Mouse (Mus musculus) embryonic facial prominence, embryonic 15.5 days (tissue): Measurements from ENCODE around the gene Hirip3. TPM values are rescaled to one million over a fixed set of nuclear protein-coding genes. Genes with fewer than 3 reads are reported as not detected.

Source experiments
- polyA plus RNA-seq: library from polyadenylated mRNA; unstranded; fragments of >200 nt; fragmentation: Nextera tagmentation; extraction: Ambion mirVana; gene quantifications from 2 replicates; pipeline ENCODE4 v1.2.1, GENCODE M21; 2015

The Hirip3 gene
- polyA plus RNA-seq, 1 experiment from 2014 or later: 26.8 TPM

Other genes starting within 250 kb of the Hirip3 start
- gene Nupr1, start 231.1 kb upstream of the Hirip3 start, polyA plus RNA-seq: 38.5 and 40.4 TPM in 2 replicates
- 43.4 and 49.5 TPM in 2 replicates for gene Sgf29, start 212.7 kb upstream of the Hirip3 start, polyA plus RNA-seq
- 10.0 and 12.2 TPM in 2 replicates for gene Sult1a1, start 185.5 kb upstream of the Hirip3 start, polyA plus RNA-seq
- 121 TPM in 2 replicates for gene Bola2, start 166.6 kb upstream of the Hirip3 start, polyA plus RNA-seq
- gene Slx1b, start 166.2 kb upstream of the Hirip3 start, polyA plus RNA-seq: 9.8 and 12.5 TPM in 2 replicates
- 43.8 and 44.7 TPM in 2 replicates for gene Coro1a, start 154.2 kb upstream of the Hirip3 start, polyA plus RNA-seq
- 74.0 and 78.5 TPM in 2 replicates for gene Mapk3, start 102.4 kb upstream of the Hirip3 start, polyA plus RNA-seq
- 11.1 and 12.4 TPM in 2 replicates for gene Gdpd3, start 95.6 kb upstream of the Hirip3 start, polyA plus RNA-seq
- gene Ypel3, start 85.0 kb upstream of the Hirip3 start, polyA plus RNA-seq: 145 and 148 TPM in 2 replicates
- 0.71 and 0.81 TPM in 2 replicates for gene Tbx6, start 80.5 kb upstream of the Hirip3 start, polyA plus RNA-seq
- gene Ppp4c, start 69.5 kb upstream of the Hirip3 start, polyA plus RNA-seq: 232 and 234 TPM in 2 replicates
- gene Fam57b, start 64.3 kb upstream of the Hirip3 start, polyA plus RNA-seq: 0.53 and 0.71 TPM in 2 replicates
- not detected in 2 replicates for gene 4930451I11Rik, start 30.3 kb upstream of the Hirip3 start, polyA plus RNA-seq
- 0.85 and 1.6 TPM in 2 replicates for gene Doc2a, start 14.6 kb upstream of the Hirip3 start, polyA plus RNA-seq
- 84.4 and 92.0 TPM in 2 replicates for gene Ino80e, start 405 bp downstream of the Hirip3 start, polyA plus RNA-seq
- gene Taok2, start 22.7 kb downstream of the Hirip3 start, polyA plus RNA-seq: 50.4 and 50.6 TPM in 2 replicates
- gene Tmem219, start 60.9 kb downstream of the Hirip3 start, polyA plus RNA-seq: 34.7 and 37.0 TPM in 2 replicates
- gene Kctd13, start 66.9 kb downstream of the Hirip3 start, polyA plus RNA-seq: 19.1 and 20.2 TPM in 2 replicates
- gene Asphd1, start 87.6 kb downstream of the Hirip3 start, polyA plus RNA-seq: 0.15 and 0.37 TPM in 2 replicates
- gene Sez6l2, start 88.6 kb downstream of the Hirip3 start, polyA plus RNA-seq: 0.63 and 0.88 TPM in 2 replicates
- gene Cdipt, start 113.9 kb downstream of the Hirip3 start, polyA plus RNA-seq: 106 TPM in 2 replicates
- gene Cdiptos, start 114.1 kb downstream of the Hirip3 start, polyA plus RNA-seq: 3.2 TPM in 2 replicates
- 12.0 and 12.5 TPM in 2 replicates for gene Mvp, start 152.6 kb downstream of the Hirip3 start, polyA plus RNA-seq
- gene Pagr1b, start 154.5 kb downstream of the Hirip3 start, polyA plus RNA-seq: 0.33 and 0.43 TPM in 2 replicates
- 40.9 and 73.0 TPM in 2 replicates for gene Pagr1a, start 155.4 kb downstream of the Hirip3 start, polyA plus RNA-seq
- 55.0 and 78.2 TPM in 2 replicates for gene Gm42742, start 159.1 kb downstream of the Hirip3 start, polyA plus RNA-seq
- 18.9 and 21.9 TPM in 2 replicates for gene Prrt2, start 159.2 kb downstream of the Hirip3 start, polyA plus RNA-seq
- 75.2 and 79.8 TPM in 2 replicates for gene Maz, start 165.1 kb downstream of the Hirip3 start, polyA plus RNA-seq
- 87.5 and 90.6 TPM in 2 replicates for gene Kif22, start 180.5 kb downstream of the Hirip3 start, polyA plus RNA-seq
- gene Zg16, start 225.4 kb downstream of the Hirip3 start, polyA plus RNA-seq: not detected in 2 replicates
- gene AI467606, start 229.4 kb downstream of the Hirip3 start, polyA plus RNA-seq: 4.8 and 6.3 TPM in 2 replicates